Mouse (Mus musculus) urinary bladder, postnatal 4 days (tissue): ENCODE measurements around the gene Lmx1b.

Experiments
- DNase-seq, 2 experiments: peaks; one replicate each; pipeline ENCODE4 v3.0.0; 2021 to 2022; ENCODE audit warnings: low spot score in 2 of 2

Lmx1b gene

DNA sequence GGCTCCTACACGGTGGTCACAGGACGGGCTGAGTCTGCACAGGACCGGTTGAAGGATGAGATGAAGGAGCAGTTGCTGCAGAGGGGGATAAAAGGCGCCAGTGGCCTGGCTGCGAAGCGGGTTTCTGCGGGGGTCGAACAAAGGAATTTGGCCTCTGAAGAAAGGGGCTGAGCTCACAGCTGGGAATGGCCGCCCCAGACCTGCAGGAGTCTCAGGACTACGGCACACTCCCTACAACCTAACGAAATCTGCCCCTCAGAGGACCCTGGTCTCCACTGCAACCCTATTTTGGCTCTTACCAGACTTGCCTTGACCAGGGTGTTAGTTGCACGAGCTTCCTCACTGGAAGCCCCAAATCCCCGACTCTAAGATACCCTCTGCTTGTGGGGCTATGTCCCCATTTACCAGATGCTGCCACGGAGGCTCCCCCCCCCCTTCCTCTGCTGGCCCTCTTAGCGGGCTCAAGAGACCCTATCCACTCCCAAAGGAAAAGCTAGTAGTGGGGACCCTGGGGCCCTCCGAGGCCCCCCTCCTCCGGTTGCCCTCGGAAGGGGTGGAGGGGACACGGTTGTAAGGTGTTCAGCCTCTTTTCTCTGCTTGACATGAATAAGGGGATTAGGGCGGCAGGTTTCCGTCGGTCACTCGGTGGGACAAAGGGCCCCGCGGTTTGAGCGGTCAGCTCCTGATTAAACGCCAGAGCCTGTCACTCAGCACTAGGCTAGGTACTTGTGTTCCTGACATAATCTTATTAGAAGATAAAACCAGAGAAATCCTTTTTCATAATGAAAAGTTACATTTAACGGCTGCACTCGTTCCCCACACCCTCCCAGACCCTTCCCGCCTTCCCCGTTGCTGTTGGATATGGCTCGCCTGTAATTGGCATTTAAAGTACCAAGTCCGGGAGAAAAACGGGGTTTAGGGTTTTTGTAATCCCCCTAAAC lies 10.0 kb downstream of the Lmx1b start:
- DNase-seq: no peak

DNA sequence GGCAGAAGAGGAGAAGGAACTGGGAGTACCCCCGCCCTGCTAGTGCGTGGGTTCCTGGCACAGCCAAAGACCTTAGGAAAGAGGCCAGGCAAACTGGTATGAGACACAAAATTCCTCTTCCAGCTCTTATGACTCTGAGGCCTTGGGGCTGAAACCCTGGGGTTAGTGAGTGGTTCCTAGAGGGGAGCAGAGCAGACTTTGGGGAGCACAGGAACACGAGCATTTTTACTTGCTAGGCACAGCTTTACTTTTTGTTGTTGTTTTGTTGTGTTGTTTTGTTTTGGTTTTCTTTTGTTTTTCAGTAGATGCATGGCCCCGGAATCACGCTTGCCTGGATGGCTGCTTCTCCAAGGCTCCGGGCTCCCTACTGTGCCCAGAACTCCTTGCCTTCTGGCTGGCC lies 10.7 kb downstream of the Lmx1b start:
- DNase-seq: no peak

- no peak for DNase-seq
Measured at GRCm38 (mm10) chr2:33628791-33629190, 11.5 kb downstream of the Lmx1b start.

DNA sequence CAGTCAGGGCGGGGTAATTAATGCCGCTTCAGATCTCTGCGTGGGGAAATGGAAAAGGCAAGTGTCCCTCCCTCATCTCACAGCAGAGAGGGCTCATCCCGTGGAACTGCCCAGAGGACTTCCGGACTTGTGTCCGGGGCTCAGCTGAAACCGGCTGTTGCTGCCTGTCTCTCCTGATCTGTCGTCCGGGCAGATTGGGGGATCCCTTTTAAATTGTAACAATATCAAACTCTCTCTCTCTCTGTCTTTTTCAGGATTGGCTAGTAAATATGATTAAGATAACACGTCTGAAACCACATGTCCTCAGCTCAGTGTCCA lies 13.3 kb downstream of the Lmx1b start:
- DNase-seq: no peak

GRCm38 (mm10) chr2:33626262-33627057 lies 13.9 kb downstream of the Lmx1b start:
- no peak for DNase-seq

GRCm38 (mm10) chr2:33617670-33618069 lies 22.6 kb downstream of the Lmx1b start:
- no peak for DNase-seq

GRCm38 (mm10) chr2:33616411-33616843 lies 23.9 kb downstream of the Lmx1b start:
- no peak for DNase-seq

DNA sequence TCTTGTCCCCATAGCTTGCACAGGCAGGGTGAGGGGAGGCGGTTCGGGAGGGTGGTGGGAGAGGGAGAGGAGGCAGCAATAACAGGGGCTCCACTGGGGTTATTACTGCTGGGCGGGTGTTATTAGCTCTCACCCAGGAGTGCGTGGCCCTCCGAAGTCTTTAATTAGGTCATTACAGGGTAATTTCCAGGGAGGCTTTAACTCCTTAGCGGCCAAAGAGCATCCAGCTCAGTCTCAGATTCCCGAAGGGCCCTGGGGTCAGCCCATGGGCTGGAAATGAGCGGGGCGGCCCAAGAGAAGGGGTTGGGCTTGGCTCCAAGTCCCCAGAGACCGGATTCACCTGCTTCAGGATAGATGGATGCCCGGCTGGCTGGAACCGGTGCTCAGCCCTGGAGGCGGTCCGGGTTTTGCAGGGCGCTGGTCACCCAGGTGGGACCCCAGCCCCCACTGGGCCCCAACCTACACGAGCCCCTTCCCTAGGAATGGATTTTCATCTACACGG lies 24.4 kb downstream of the Lmx1b start:
- no peak for DNase-seq

DNA sequence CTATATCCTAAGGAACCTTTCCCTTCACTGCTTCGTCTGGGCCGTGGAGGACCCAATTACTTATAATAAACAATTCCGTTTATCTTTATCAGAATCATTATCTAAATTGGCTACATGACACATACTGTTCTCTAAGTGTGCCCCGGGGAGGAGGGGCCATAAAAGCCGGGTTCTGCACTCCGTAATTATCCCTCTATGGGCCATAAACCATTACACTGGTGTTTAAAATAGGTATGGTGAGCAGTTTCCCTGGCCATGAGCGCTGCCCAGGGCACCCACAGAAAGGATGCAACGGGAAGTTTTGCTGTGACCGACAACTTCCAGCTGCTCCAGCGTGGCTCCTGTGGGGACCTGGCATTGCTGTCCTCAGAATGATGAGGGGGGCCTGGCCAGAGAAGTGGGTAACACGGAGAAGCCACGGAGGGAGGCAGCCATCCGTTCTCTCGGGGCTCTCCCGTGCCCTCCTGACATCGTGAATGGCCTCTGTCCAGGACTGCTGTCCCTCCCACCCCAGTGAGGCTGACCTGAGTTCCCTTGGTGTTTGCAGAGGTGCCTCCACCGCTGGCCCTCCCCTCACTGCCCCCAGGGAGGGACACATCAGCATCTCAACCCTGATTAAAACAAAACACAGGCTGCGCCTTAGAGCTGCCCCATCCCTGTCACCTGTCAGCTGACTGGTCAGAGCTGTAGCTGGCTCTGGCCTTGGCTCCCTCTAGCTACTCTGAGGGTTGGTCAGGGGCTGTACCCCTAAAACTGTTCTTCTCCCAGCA lies 34.6 kb downstream of the Lmx1b start:
- DNase-seq: no peak

- DNase-seq: no peak
Measured at GRCm38 (mm10) chr2:33604846-33605486, 35.3 kb downstream of the Lmx1b start.

DNA sequence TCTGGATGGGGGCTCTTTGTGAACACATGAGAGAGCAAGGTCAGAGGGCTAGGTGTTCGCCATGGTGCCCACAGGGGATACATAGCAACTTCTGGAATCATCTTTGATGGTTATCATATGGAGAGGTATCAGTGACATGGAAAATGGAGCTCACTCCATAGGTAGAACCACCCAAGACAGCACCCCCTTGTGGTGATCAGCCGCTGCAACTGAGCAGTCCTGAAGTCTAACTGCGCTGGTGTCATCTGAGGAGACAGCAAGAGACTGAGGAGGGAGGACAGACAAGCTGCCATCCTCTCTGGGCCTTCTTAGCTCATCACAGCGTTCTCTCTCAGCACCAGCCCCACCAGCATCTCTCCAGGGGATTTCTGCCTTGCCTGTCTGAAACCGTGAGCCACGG lies 39.8 kb downstream of the Lmx1b start:
- no peak for DNase-seq

- no peak for DNase-seq
Measured at GRCm38 (mm10) chr2:33597384-33597783, 42.9 kb downstream of the Lmx1b start.

- no peak for DNase-seq
Measured at GRCm38 (mm10) chr2:33595085-33595423, 45.3 kb downstream of the Lmx1b start.

- DNase-seq: no peak
Measured at GRCm38 (mm10) chr2:33594181-33595084, 45.9 kb downstream of the Lmx1b start.

DNA sequence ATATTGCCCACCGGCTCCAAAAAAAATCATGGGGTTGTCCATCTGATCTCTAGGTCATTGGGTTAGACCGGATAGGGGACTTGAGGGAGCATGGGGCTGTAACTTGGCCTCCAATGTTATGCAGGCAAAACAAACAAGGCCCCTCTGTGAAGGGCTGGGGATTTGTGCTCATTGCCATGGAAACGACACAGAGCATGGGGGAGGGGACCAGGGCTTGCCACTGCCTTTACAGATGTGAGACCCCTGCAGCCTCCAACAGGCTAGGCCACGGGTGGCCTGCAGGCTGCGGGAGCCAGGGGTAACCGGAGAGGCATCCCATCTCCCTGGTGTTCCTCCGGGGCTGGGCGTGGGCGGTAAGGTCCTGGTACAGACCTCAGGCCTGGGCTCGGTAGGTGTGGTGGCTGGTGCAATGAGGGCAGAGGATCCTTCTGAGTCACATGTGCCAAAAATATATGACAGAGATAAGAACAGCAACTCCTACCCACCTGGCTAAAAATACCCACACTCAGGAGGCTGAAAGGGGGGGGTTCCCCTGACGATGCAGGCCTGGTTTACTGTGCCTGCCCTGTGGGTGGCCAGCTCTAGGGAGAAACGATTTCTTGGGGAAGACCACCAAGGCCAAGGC lies 47.3 kb downstream of the Lmx1b start:
- no peak for DNase-seq

GRCm38 (mm10) chr2:33589280-33589679 lies 51.0 kb downstream of the Lmx1b start:
- DNase-seq: no peak

DNA sequence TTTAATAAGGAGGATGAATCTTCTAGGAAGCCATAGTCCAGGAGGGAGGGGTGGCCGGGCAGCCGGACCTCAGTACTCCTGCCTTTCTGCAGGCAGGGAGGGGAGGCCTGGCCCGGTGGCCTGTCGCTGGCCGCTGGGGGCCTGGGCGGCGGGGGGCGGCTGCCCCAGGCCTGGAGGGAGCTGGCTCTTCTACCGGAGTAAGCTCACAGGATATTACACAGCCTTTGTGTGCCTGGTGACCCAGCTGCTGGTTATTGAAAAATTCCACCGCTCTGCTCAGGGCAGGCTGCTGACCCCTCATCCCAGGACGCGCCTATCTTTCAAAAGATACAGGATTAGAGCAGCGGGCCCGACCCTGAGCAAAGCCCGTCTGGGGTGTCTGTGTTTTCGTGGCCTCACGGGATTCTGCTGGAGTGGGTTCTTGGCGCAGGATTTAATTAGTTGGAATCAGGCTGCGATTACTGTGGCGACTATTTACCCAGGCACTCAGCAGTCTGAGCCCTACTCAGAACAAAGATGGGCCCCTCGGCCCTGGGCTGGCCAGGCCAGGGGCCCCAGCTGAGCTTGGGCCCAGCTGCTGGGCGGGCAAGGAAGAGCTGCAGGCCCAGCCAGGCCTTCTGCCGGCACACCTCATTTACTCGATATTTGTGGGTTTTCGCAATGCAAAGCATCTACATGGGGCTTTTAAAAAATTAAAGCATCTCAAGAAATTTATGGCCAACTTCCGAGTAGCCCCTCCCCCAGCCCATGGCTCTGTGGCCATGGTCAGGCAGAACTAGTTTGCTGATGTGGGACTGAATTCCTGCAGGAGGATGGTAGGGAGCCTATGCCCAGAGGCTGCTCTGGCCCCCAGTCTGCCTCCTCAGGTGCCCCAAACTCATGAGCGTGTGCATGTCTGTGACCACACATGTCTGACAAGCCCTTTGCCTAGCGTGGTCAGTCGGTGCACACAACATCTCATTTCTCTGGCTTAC lies 55.1 kb downstream of the Lmx1b start:
- no peak for DNase-seq

DNA sequence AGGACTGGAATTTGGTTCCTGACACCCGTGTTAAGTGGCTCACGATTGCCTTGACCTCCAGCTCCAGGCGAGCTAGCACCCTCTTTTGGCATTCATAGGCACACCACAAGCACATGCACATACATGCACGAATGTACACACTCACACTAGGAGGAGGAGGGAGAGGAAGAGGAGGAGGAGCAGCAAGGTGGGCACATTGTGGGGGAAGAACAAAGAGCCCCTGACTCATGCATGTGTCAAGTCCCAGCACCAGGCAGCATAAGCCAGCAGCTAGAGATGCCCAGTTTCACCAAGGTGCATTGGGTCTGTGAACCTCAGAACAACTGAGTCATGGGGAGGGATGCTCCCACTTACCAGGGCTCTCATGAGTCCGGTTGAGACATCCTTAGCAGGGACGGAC lies 56.5 kb downstream of the Lmx1b start:
- no peak for DNase-seq

- no peak for DNase-seq
Measured at GRCm38 (mm10) chr2:33583317-33583716, 57.0 kb downstream of the Lmx1b start.
